Mouse (Mus musculus): Measurements from ENCODE around the gene Zfp709. TPM values are rescaled to one million over a fixed set of nuclear protein-coding genes. Genes with fewer than 3 reads are reported as not detected.

Gene Zfp709
- polyA plus RNA-seq, 1 experiment from 2014 or later: 7.1 TPM

DNA sequence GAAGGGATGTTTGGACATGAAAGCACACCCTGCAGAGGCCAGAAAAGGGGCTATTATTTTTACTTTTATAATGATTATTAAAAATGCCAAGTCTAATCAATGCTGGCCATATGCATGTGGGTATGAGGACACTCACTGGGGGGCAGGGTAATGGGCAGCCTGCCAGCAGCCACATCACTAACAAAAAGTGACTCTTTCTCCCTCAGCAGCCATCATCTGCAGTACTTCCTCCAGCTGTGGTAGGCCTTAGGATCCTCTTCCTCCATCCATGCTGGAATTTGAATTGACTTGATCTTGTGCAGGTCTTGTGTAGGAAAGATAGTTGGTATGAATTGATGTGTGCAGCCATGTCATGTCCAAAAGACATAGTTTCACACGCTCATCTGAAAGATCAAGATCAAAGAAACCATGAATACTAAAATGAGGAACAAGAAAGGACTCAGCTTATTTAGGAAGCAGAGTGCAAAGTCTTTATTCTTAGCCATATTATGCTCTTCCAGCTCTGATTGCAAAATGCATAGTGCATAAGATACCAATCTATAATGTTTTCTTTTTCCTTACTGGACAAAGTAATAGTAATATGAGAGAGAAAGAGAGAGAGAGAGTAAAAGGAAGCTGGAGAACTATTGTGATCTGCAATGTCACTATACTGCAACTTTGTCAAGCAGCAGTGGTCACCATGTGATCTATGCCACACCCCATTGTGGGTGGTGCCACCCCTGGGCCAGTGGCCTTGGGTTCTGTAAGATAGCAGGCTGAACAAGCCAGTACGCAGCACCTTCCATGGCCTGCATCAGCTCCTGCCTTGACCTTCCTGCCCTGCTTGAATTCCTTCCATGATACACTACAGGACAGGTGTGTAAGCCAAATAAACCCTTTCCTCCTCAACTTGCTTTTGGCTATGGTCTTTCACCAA, 58.7 kb downstream of the Zfp709 start:
- H3K9ac ChIP-seq (ENCODE audit: low read depth, low read length): no peak overlapping the region
- no peak overlapping the region for H3K4me3 ChIP-seq (ENCODE audit: low read depth, low read length)
- DNase-seq (ENCODE audit: low spot score) (no peak), ATAC-seq (ENCODE audit: low read depth) (no peak)
- H3K36me3 ChIP-seq (ENCODE audit: control insufficient read depth, insufficient read depth, low read length): no peaks in the 10 kb centered on the region
- WGBS: 83% methylated on average over 2 of the region's 2 CpGs
- no peak overlapping the region for H3K27ac ChIP-seq (replicated peaks; ENCODE audit: low read depth, low read length)
- H3K9me3 ChIP-seq (ENCODE audit: control insufficient read depth, low read length): peaks cover 2% of the 10 kb centered on the region; the same call in 1 of the 2 replicates
- H3K4me2 ChIP-seq (ENCODE audit: low read depth, low read length): no peak overlapping the region
- H3K4me1 ChIP-seq (ENCODE audit: control insufficient read depth, insufficient read depth, low read length): no peaks in the 10 kb centered on the region
- H3K27me3 ChIP-seq (replicated peaks; ENCODE audit: control insufficient read depth, insufficient read depth, low read length): no peaks in the 10 kb centered on the region

DNA sequence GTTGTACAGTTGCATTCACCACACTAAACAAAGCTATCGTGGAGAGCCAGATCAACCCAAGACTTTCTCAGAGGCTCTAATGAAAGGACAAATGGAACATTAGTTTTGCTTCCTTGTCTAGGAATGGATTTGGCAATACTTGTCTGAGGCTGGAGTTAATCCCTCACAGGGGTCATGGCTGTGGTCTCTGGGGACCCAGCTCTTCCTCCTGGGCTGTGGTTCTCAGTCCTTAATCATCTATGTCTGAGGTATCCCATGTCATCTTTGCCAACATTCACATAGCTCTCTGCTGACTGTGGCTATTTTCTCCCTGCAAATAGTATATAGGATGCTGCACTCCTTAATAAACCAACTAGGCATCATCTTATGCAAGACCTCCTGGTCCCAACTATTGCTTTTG, 60.0 kb downstream of the Zfp709 start:
- no peak overlapping the region for H3K4me3 ChIP-seq (ENCODE audit: low read depth, low read length)
- no peak overlapping the region for H3K9ac ChIP-seq (ENCODE audit: low read depth, low read length)
- H3K27ac ChIP-seq (replicated peaks; ENCODE audit: low read depth, low read length): no peak overlapping the region
- no peak overlapping the region for H3K4me2 ChIP-seq (ENCODE audit: low read depth, low read length)
- 84% methylated on average over 1 of the region's 1 CpGs for WGBS
- no peak for DNase-seq (ENCODE audit: low spot score)
- H3K27me3 ChIP-seq (replicated peaks; ENCODE audit: control insufficient read depth, insufficient read depth, low read length): no peaks in the 10 kb centered on the region
- no peaks in the 10 kb centered on the region for H3K4me1 ChIP-seq (ENCODE audit: control insufficient read depth, insufficient read depth, low read length)
- no peaks in the 10 kb centered on the region for H3K9me3 ChIP-seq (ENCODE audit: control insufficient read depth, low read length)
- ATAC-seq (ENCODE audit: low read depth): no peak
- H3K36me3 ChIP-seq (ENCODE audit: control insufficient read depth, insufficient read depth, low read length): no peaks in the 10 kb centered on the region

Other genes with a start within 250 kb of the Zfp709 start
- gene Unc13a, start 210.3 kb upstream of the Zfp709 start, polyA plus RNA-seq (2014; fragmentation: Nextera tagmentation; extraction: Ambion mirVana): 1.1 and 1.4 TPM in 2 replicates
- gene Jak3, start 205.7 kb upstream of the Zfp709 start, polyA plus RNA-seq (2014; fragmentation: Nextera tagmentation; extraction: Ambion mirVana): 4.8 and 5.2 TPM in 2 replicates
- 1.0 TPM in 1 of 2 replicates, not detected in the other for gene Insl3, start 192.8 kb upstream of the Zfp709 start, polyA plus RNA-seq (2014; fragmentation: Nextera tagmentation; extraction: Ambion mirVana)
- gene B3gnt3, start 180.2 kb upstream of the Zfp709 start, polyA plus RNA-seq (2014; fragmentation: Nextera tagmentation; extraction: Ambion mirVana): 0.84 and 0.87 TPM in 2 replicates
- gene Fcho1, start 156.3 kb upstream of the Zfp709 start, polyA plus RNA-seq (2014; fragmentation: Nextera tagmentation; extraction: Ambion mirVana): 2.6 and 2.7 TPM in 2 replicates
- gene Zfp882, start 26.6 kb downstream of the Zfp709 start, polyA plus RNA-seq (2014; fragmentation: Nextera tagmentation; extraction: Ambion mirVana): 3.9 and 5.1 TPM in 2 replicates
- gene Zfp617, start 26.6 kb downstream of the Zfp709 start, polyA plus RNA-seq (2014; fragmentation: Nextera tagmentation; extraction: Ambion mirVana): 18.7 and 20.6 TPM in 2 replicates
- gene Zfp961, start 69.0 kb downstream of the Zfp709 start, polyA plus RNA-seq (2014; fragmentation: Nextera tagmentation; extraction: Ambion mirVana): 16.2 and 16.7 TPM in 2 replicates
- 1.0 and 1.7 TPM in 2 replicates for gene Cyp4f18, start 127.6 kb downstream of the Zfp709 start, polyA plus RNA-seq (2014; fragmentation: Nextera tagmentation; extraction: Ambion mirVana)
- gene Olfr372, start 159.2 kb downstream of the Zfp709 start, polyA plus RNA-seq (2014; fragmentation: Nextera tagmentation; extraction: Ambion mirVana): not detected in 2 replicates
- gene Olfr373, start 201.2 kb downstream of the Zfp709 start, polyA plus RNA-seq (2014; fragmentation: Nextera tagmentation; extraction: Ambion mirVana): not detected in 2 replicates
- gene Olfr374, start 225.0 kb downstream of the Zfp709 start, polyA plus RNA-seq (2014; fragmentation: Nextera tagmentation; extraction: Ambion mirVana): 0.03 and 0.17 TPM in 2 replicates